Mouse (Mus musculus) kidney, postnatal 10 days (tissue): ENCODE results near the gene 0610030E20Rik.

Experiments used
- DNase-seq: peaks from one replicate; pipeline ENCODE4 v3.0.0; 2021; ENCODE audit warnings: mixed read lengths

The 0610030E20Rik gene

GRCm38 (mm10) chr6:72347166-72347941 is at the start of gene 0610030E20Rik:
TSS of gene 0610030E20Rik (plus strand) at chr6:72347317.
- peak; percentile 89 for DNase-seq

- no peak for DNase-seq
Measured at GRCm38 (mm10) chr6:72297825-72298224, 49.3 kb upstream of the 0610030E20Rik start.

DNA sequence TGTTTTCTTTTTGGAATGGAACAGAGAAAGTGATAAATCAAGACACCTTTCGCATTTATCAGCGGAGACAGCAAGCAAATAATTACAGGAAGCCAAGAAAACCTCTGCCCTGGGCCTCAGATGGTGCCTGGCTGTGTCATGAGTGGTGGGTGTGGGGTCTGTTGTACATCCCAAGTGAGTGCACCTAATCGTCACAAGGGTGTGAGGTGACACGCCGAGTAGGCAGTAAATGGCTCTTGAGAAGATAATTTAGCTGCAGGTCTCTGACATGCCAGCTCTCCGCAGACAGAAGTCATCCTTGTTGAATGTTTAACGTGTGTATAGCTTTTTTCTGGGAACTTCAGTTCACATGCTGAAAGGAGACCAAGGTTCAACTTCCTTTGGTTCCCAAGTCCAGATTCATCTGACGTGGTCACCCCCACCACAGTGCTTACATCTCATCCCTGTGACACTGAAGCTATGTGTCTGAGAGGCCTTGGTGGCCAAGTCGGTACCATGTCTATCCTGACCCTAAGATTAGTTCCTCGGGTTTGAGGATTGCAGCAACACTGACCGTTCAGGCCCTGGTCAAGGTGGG is 44.7 kb upstream of the 0610030E20Rik start:
- peak; percentile 49 for DNase-seq

DNA sequence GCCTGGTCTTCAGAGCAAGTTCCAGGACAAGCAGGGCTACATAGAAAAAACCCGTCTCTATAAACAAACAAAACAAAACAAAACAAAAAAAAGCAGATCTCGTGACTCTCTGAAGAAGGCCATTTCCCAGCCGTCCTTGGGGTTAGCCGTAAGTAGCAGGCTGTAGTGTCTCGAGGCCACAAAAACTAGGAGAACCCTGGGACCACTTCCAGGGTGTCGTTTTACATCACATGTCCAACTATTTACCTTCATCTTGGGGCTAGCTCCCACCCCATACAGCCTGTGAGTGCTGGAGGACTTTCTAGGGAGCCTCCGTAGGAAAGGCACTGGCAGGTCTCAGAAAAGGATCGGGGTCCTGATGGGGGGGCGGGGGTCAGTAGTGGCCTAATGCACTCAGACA is 43.6 kb upstream of the 0610030E20Rik start:
- no peak for DNase-seq

GRCm38 (mm10) chr6:72312198-72312597 is 34.9 kb upstream of the 0610030E20Rik start:
- DNase-seq, result no peak

DNA sequence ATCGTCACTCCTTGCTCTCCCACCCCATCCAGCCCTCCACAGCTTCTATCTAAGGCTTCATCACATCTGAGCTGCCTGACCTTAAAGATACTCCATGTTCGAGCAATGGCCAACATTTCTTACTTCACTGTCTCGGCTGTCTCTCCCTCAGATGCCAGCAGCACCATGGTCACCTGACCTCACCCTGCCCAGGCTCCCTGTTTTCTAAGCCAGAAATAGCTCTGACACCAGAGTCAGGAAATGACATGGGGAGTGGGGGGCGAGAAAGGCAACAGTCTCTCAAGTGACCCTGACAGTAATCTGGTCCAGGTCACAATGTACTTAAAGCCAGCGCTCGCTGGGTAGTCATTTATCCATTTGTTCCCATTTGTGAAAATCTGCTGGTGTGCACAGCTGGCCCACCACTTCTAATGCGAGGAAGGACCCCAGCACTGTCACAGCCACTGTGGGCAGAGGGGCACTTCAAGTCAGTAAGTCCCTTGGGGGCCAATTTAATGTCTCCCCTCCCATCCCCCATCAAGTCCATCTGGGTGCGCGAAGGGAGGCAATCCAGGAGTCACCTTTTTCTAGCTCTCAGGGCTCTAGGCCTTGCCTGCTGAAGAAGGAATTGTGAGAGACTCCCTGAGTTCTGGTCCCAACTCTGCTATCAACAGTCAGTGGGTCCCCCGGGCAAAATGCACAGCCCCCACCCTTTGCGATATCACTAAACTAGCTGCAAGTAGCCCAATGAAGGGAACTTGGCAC is 33.8 kb upstream of the 0610030E20Rik start:
- DNase-seq, result no peak

DNA sequence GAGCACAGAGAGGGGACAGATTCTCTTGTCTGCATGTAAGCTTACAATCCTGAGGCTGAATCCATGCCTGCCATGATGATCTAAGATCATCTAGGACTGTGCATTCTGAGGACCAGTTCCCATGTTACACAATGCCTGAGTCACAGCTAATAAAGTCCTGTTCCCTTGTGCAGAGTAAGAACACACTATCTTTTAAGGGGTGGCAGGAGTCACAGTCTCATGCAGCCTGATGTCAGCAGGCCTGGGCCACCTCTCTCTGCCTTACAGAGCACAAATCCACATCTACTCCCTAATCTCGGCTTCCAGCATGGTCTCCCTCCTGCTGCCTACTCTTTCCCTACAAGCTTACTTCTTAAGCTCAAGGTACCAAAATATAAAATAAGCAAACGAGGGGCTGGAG is 31.7 kb upstream of the 0610030E20Rik start:
- no peak for DNase-seq

GRCm38 (mm10) chr6:72316044-72316443 is 31.1 kb upstream of the 0610030E20Rik start:
- DNase-seq, result no peak

GRCm38 (mm10) chr6:72318440-72318839 is 28.7 kb upstream of the 0610030E20Rik start:
- no peak for DNase-seq

- DNase-seq, result peak; percentile 79
Measured at GRCm38 (mm10) chr6:72319019-72319418, 28.1 kb upstream of the 0610030E20Rik start.

- DNase-seq, result no peak
Measured at GRCm38 (mm10) chr6:72322936-72323335, 24.2 kb upstream of the 0610030E20Rik start.

GRCm38 (mm10) chr6:72323786-72324508 is 23.2 kb upstream of the 0610030E20Rik start:
- DNase-seq, result no peak

DNA sequence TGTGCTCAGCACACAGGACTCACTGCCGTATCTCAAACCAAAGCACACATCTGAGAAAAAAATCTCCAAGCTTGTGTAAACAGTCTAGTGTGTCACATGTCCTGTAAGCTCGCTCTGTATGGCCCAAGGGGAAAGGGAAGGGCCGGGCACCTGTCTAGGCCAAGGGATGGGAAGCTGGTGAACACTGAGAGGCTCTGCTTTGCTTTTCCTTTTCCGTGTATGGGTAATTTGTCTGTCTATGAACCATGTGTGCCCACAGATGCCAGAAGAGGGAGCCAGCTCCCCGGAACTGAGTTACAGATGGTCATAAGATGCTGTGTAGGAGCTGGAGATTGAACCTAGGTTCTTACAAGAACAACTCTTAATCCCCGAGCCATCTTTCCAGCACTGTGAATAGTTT is 20.8 kb upstream of the 0610030E20Rik start:
- DNase-seq, result peak; percentile 70

GRCm38 (mm10) chr6:72329019-72329418 is 18.1 kb upstream of the 0610030E20Rik start:
- DNase-seq, result no peak

DNA sequence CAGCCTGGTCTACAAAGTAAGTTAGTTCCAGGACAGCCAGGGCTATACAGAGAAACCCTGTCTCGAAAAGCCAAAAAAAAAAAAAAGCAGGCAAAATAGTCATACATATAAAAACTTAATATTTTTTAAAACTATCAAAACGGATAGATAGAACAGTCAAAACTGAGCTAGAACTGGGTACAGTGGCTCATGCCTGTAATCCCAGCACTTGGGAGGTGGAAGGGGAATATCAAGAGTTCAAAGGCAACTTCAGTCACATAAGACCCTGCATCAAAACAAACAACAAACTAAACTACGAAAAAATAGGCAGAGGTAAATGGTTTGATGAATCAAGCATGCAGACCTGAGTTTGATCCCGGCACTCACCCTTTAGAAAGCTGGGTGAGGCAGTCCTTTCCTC is 17.0 kb upstream of the 0610030E20Rik start:
- no peak for DNase-seq

- no peak for DNase-seq
Measured at GRCm38 (mm10) chr6:72333111-72333510, 14.0 kb upstream of the 0610030E20Rik start.

- DNase-seq, result no peak
Measured at GRCm38 (mm10) chr6:72340481-72340880, 6.6 kb upstream of the 0610030E20Rik start.

DNA sequence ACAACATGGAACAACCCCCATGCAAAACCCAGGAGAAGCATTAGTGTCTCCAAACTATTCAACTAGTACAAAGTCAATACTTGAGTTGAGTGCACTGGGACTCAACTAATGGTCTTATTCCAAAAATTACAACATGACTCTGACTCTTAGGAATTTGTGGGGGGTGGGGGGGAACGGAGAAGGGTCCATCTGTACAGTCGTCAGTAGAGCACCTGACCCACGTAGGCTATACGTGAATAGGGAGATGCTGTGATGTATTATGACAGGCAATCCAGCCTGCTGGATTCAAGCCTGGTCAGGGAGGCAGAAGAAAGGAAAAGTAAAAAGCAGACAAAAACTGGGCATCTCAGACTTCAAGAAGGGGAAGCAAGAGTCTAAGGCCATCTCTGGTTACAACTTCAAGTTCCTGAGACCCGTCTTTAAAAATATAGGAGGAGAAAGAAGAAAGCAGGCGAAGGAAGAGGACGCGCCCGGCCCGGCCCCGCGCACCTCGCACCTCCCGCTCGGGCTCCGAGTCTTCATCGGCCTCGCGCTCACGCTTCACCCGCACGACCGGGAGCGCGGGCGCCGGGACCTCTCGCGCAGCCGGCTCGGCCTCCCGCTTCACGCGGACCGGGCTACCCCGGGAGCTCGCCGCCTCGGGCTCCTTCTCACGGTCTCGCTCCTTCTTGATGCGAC is 2.6 kb upstream of the 0610030E20Rik start:
- DNase-seq, result no peak

DNA sequence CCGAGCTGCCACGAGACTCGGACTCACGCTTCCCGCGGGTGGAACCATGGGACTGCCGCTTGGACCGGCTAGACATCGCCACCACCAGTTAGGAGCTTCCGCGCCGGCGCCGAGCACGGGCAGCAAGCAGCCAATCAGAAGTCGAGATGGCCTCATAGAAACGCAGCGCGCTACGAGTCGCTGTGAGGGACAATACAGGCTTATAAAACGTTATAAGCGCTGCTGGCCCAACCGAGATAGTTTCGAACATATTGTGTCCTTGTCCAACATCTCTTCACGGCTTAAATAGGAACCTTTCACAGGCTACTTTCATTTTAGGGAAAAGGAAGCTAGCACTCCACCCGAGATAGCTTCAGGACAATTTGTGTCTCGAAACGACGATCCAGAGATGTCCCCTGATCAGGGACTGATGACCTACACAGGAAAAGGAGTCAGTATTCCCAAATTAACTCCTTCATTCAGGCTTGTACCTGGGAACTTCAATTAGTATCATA is 2.0 kb upstream of the 0610030E20Rik start, which contains the start of gene Usp39:
Gene Usp39, minus strand, starts transcription at position 111 of the 494 bp plus-strand sequence.
- DNase-seq, result peak; percentile 96

DNA sequence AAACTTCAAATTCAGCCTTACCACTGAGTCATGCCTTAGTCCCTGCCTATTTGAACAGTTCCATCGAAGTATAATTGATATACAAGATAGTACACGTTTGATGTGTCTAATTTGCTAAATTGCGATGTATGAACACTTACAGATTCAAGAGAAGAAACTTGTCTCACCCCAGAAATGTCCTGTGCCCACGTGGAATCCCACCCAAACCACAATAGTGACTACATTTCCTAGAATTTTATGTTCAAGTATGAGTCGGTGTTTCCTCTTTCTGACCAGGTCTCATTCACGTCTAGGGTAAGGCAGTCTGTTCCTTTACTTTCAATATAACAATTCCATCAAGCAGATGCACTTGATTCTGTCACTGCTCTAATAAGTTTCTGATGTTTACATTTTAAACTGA is 1.5 kb upstream of the 0610030E20Rik start:
- DNase-seq, result no peak

GRCm38 (mm10) chr6:72346261-72346660 is 856 bp upstream of the 0610030E20Rik start:
- no peak for DNase-seq

DNA sequence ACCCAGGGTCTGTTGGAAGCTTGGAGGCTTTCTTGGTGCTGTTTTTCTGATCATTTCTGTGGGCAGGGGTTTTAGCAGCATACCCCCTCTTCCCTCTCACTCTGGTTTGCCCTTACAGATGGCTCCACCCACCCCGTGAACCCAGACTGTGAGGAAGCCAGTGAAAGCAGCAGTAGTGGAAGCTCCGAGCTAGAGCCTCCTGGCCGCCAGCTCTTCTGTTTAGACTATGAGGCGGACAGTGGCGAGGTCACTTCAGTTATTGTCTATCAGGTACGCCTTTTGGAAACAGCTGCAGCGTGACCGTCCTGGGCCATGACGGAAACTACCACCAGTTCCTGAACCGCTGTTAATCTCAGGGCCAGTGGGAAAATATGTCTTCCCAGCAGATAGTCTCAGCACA is 1.3 kb downstream of the 0610030E20Rik start:
- DNase-seq, result no peak
